Mouse (Mus musculus): Measurements from ENCODE around the gene Nkd1.

Nkd1 gene

GRCm38 (mm10) chr8:88537998-88538975 lies 17.1 kb downstream of the Nkd1 start:
- DNase-seq (ENCODE audit: low spot score in 2 of 2) = no peak

GRCm38 (mm10) chr8:88538976-88539371 lies 17.8 kb downstream of the Nkd1 start:
- no peak for DNase-seq (ENCODE audit: low spot score in 2 of 2)

GRCm38 (mm10) chr8:88539963-88540362 lies 18.8 kb downstream of the Nkd1 start:
- no peak for DNase-seq (ENCODE audit: low spot score in 2 of 2)

GRCm38 (mm10) chr8:88542596-88543213 lies 21.6 kb downstream of the Nkd1 start:
- DNase-seq (ENCODE audit: low spot score in 2 of 2) = no peak

GRCm38 (mm10) chr8:88544677-88545076 lies 23.5 kb downstream of the Nkd1 start:
- DNase-seq (ENCODE audit: low spot score in 2 of 2) = no peak

- DNase-seq (ENCODE audit: low spot score in 2 of 2) = no peak
Observed at GRCm38 (mm10) chr8:88545441-88545840, 24.3 kb downstream of the Nkd1 start.

GRCm38 (mm10) chr8:88546032-88546732 lies 25.0 kb downstream of the Nkd1 start:
- DNase-seq (ENCODE audit: low spot score in 2 of 2) = no peak

GRCm38 (mm10) chr8:88555669-88556068 lies 34.5 kb downstream of the Nkd1 start:
- DNase-seq (ENCODE audit: low spot score in 2 of 2) = no peak

- DNase-seq (ENCODE audit: low spot score in 2 of 2) = no peak
Observed at GRCm38 (mm10) chr8:88559985-88560473, 38.9 kb downstream of the Nkd1 start.

- DNase-seq (ENCODE audit: low spot score in 2 of 2) = no peak
Observed at GRCm38 (mm10) chr8:88561402-88561801, 40.2 kb downstream of the Nkd1 start.

GRCm38 (mm10) chr8:88564256-88564903 lies 43.2 kb downstream of the Nkd1 start:
- no peak for DNase-seq (ENCODE audit: low spot score in 2 of 2)

- DNase-seq (ENCODE audit: low spot score in 2 of 2) = no peak
Observed at GRCm38 (mm10) chr8:88566119-88566518, 45.0 kb downstream of the Nkd1 start.

GRCm38 (mm10) chr8:88567314-88568121 lies 46.4 kb downstream of the Nkd1 start:
- DNase-seq (ENCODE audit: low spot score in 2 of 2) = peak; percentile 37 to 48

- DNase-seq (ENCODE audit: low spot score in 2 of 2) = no peak
Observed at GRCm38 (mm10) chr8:88568211-88568610, 47.1 kb downstream of the Nkd1 start.

GRCm38 (mm10) chr8:88569366-88569765 lies 48.2 kb downstream of the Nkd1 start:
- no peak for DNase-seq (ENCODE audit: low spot score in 2 of 2)

GRCm38 (mm10) chr8:88570293-88570998 lies 49.3 kb downstream of the Nkd1 start:
- no peak for DNase-seq (ENCODE audit: low spot score in 2 of 2)

GRCm38 (mm10) chr8:88571434-88572184 lies 50.5 kb downstream of the Nkd1 start:
- no peak for DNase-seq (ENCODE audit: low spot score in 2 of 2)

GRCm38 (mm10) chr8:88572185-88572909 lies 51.2 kb downstream of the Nkd1 start:
- DNase-seq (ENCODE audit: low spot score in 2 of 2) = no peak

All from frontal cortex, postnatal 25 days (tissue).